Mouse (Mus musculus): Measurements from ENCODE around the gene Dnajb11.

DNA sequence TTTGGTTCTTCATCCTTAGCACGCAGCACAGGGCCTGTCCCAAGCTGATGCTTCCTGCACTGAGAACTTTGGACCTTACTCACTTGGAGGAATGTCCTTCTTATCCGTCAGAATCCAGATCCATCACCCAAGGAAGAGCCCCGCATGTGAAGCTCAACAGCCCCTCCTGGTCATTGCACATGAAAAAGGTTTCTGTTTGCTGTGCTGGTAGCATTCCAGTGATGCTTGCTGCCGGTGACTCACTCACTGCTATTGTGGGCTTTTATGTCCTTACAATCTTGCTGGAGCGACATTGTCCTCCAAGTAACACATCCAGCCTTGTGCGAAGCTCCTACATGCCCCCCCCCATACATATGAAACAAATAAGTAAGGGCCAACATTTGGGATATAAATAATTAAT is 55.2 kb downstream of the Dnajb11 start:
- TF ChIP-seq CHD2 (IDR thresholded peaks at IDR 0.05; ENCODE audit: low read depth, low read length) = no peak
- no peak for TF ChIP-seq HCFC1 (IDR thresholded peaks at IDR 0.05; ENCODE audit: borderline replicate concordance, insufficient read depth, low read length)
- TF ChIP-seq ZNF384 (IDR thresholded peaks at IDR 0.05; ENCODE audit: low read depth, low read length) = no peak
- no peak for TF ChIP-seq ZC3H11A (IDR thresholded peaks at IDR 0.05; ENCODE audit: borderline replicate concordance, low read depth, low read length)
